Mouse (Mus musculus): Measurements from ENCODE around the gene Tex14. TPM values are rescaled to one million over a fixed set of nuclear protein-coding genes. Genes with fewer than 3 reads are reported as not detected.

The Tex14 gene
- polyA plus RNA-seq, 1 experiment, result not detected

GRCm38 (mm10) chr11:87578249-87578962 is 173.5 kb downstream of the Tex14 start:
- Histone ChIP-seq H3K4me1 (ENCODE audit: control insufficient read depth, insufficient read depth, insufficient read length, low read length) (peaks cover 15% of the 10 kb centered on the region), H3K27ac (replicated peaks; ENCODE audit: low read depth, low read length) (peak overlapping the region; percentile 88), H3K4me3 (ENCODE audit: insufficient read depth, low read depth, low read length) (peak overlapping the region; percentile 83)

- peaks cover 20% of the 10 kb centered on the region for H3K4me1 ChIP-seq (ENCODE audit: control insufficient read depth, insufficient read depth, insufficient read length, low read length)
- peak overlapping the region; percentile 88 for H3K27ac ChIP-seq (replicated peaks; ENCODE audit: low read depth, low read length)
- peak overlapping the region; percentile 83 for H3K4me3 ChIP-seq (ENCODE audit: insufficient read depth, low read depth, low read length)
Observed at GRCm38 (mm10) chr11:87578963-87579601, 174.2 kb downstream of the Tex14 start.

- H3K4me1 ChIP-seq (ENCODE audit: control insufficient read depth, insufficient read depth, insufficient read length, low read length), result peaks cover 26% of the 10 kb centered on the region
- peak overlapping the region; percentile 83 for H3K4me3 ChIP-seq (ENCODE audit: insufficient read depth, low read depth, low read length)
- peak overlapping the region; percentile 84 for H3K27ac ChIP-seq (replicated peaks; ENCODE audit: low read depth, low read length)
Observed at GRCm38 (mm10) chr11:87579713-87580112, 174.8 kb downstream of the Tex14 start.

- Histone ChIP-seq H3K27ac (replicated peaks; ENCODE audit: low read depth, low read length) (peak overlapping the region; percentile 84), H3K4me1 (ENCODE audit: control insufficient read depth, insufficient read depth, insufficient read length, low read length) (peaks cover 30% of the 10 kb centered on the region), H3K4me3 (ENCODE audit: insufficient read depth, low read depth, low read length) (peak overlapping the region; percentile 83)
Observed at GRCm38 (mm10) chr11:87580543-87581085, 175.7 kb downstream of the Tex14 start.

GRCm38 (mm10) chr11:87581161-87581865 is 176.4 kb downstream of the Tex14 start:
- Histone ChIP-seq H3K4me3 (ENCODE audit: insufficient read depth, low read depth, low read length) (peak overlapping the region; percentile 83), H3K27ac (replicated peaks; ENCODE audit: low read depth, low read length) (peak overlapping the region; percentile 39; the same call in 1 of the 2 replicates), H3K4me1 (ENCODE audit: control insufficient read depth, insufficient read depth, insufficient read length, low read length) (peaks cover 30% of the 10 kb centered on the region)

GRCm38 (mm10) chr11:87581933-87582710 is 177.3 kb downstream of the Tex14 start:
- Histone ChIP-seq H3K27ac (replicated peaks; ENCODE audit: low read depth, low read length) (peak overlapping the region; percentile 39), H3K4me3 (ENCODE audit: insufficient read depth, low read depth, low read length) (no peak overlapping the region; the same call in 1 of the 2 replicates), H3K4me1 (ENCODE audit: control insufficient read depth, insufficient read depth, insufficient read length, low read length) (peaks cover 30% of the 10 kb centered on the region)

GRCm38 (mm10) chr11:87583291-87584034 is 178.6 kb downstream of the Tex14 start:
- Histone ChIP-seq H3K4me3 (ENCODE audit: insufficient read depth, low read depth, low read length) (no peak overlapping the region), H3K4me1 (ENCODE audit: control insufficient read depth, insufficient read depth, insufficient read length, low read length) (peaks cover 26% of the 10 kb centered on the region), H3K27ac (replicated peaks; ENCODE audit: low read depth, low read length) (peak overlapping the region; percentile 84)

GRCm38 (mm10) chr11:87584711-87585505 is 180.0 kb downstream of the Tex14 start:
- H3K4me1 ChIP-seq (ENCODE audit: control insufficient read depth, insufficient read depth, insufficient read length, low read length), result peaks cover 33% of the 10 kb centered on the region
- H3K4me3 ChIP-seq (ENCODE audit: insufficient read depth, low read depth, low read length), result no peak overlapping the region
- peak overlapping the region; percentile 84 for H3K27ac ChIP-seq (replicated peaks; ENCODE audit: low read depth, low read length)

GRCm38 (mm10) chr11:87587211-87587874 is 182.5 kb downstream of the Tex14 start:
- Histone ChIP-seq H3K4me3 (ENCODE audit: insufficient read depth, low read depth, low read length) (no peak overlapping the region), H3K4me1 (ENCODE audit: control insufficient read depth, insufficient read depth, insufficient read length, low read length) (peaks cover 24% of the 10 kb centered on the region), H3K27ac (replicated peaks; ENCODE audit: low read depth, low read length) (no peak overlapping the region)

GRCm38 (mm10) chr11:87589605-87590004 is 184.7 kb downstream of the Tex14 start:
- H3K27ac ChIP-seq (replicated peaks; ENCODE audit: low read depth, low read length), result 0 out of 2 replicates have a peak overlapping the region, but pooled peaks have one; percentile 0
- H3K4me3 ChIP-seq (ENCODE audit: insufficient read depth, low read depth, low read length), result peak overlapping the region; percentile 20
- H3K4me1 ChIP-seq (ENCODE audit: control insufficient read depth, insufficient read depth, insufficient read length, low read length), result peaks cover 20% of the 10 kb centered on the region

GRCm38 (mm10) chr11:87590841-87591525 is 186.1 kb downstream of the Tex14 start:
- Histone ChIP-seq H3K4me3 (ENCODE audit: insufficient read depth, low read depth, low read length) (peak overlapping the region; percentile 87), H3K4me1 (ENCODE audit: control insufficient read depth, insufficient read depth, insufficient read length, low read length) (peaks cover 16% of the 10 kb centered on the region), H3K27ac (replicated peaks; ENCODE audit: low read depth, low read length) (peak overlapping the region; percentile 92)

- Histone ChIP-seq H3K27ac (replicated peaks; ENCODE audit: low read depth, low read length) (peak within 1 kb of the TSS; percentile 92), H3K4me1 (ENCODE audit: control insufficient read depth, insufficient read depth, insufficient read length, low read length) (peaks cover 18% of the 10 kb centered on the region), H3K4me3 (ENCODE audit: insufficient read depth, low read depth, low read length) (peak within 1 kb of the TSS; percentile 87)
Observed at GRCm38 (mm10) chr11:87591526-87592353, 186.9 kb downstream of the Tex14 start, which contains the start of gene Mtmr4. Mtmr4 (plus strand) TSS chr11:87592162.

Measured in brown adipose tissue, adult 24 weeks (tissue).